Mouse (Mus musculus): ENCODE data around the gene Gm20605. TPM values are rescaled to one million over a fixed set of nuclear protein-coding genes. Genes with fewer than 3 reads are reported as not detected.

Gene Gm20605
- 8.2 and 9.2 TPM in 2 replicates for polyA plus RNA-seq (2015; fragmentation: Nextera tagmentation; extraction: Ambion mirVana)

GRCm38 (mm10) chr5:137628498-137629305, at the start of gene Gm20605, which contains the start of the genes Fbxo24 and Lrch4:
Gm20605 (plus strand) TSS chr5:137629175.
Fbxo24 (minus strand) TSS chr5:137629002.
Lrch4 (plus strand) TSS chr5:137629121.
- Histone ChIP-seq H3K4me2 (ENCODE audit: low read length) (peak within 1 kb of the TSS; percentile 96), H3K27me3 (ENCODE audit: control insufficient read depth, insufficient read depth, low read depth, low read length) (no peaks in the 10 kb centered on the region), H3K4me3 (ENCODE audit: low read depth, low read length) (peak within 1 kb of the TSS; percentile 93), H3K27ac (ENCODE audit: low read length) (peak within 1 kb of the TSS; percentile 90), H3K9me3 (replicated peaks; ENCODE audit: control insufficient read depth, low read length, poor library complexity, severe bottlenecking) (no peaks in the 10 kb centered on the region), H3K9ac (ENCODE audit: low read depth, low read length) (peak within 1 kb of the TSS; percentile 84), H3K36me3 (ENCODE audit: control insufficient read depth, insufficient read depth, low read length) (no peaks in the 10 kb centered on the region), H3K4me1 (ENCODE audit: control insufficient read depth, insufficient read depth, low read length) (peaks cover 23% of the 10 kb centered on the region)
- peak; percentile 99 for ATAC-seq
- under 1% methylated on average over 46 of the region's 46 CpGs for WGBS

DNA sequence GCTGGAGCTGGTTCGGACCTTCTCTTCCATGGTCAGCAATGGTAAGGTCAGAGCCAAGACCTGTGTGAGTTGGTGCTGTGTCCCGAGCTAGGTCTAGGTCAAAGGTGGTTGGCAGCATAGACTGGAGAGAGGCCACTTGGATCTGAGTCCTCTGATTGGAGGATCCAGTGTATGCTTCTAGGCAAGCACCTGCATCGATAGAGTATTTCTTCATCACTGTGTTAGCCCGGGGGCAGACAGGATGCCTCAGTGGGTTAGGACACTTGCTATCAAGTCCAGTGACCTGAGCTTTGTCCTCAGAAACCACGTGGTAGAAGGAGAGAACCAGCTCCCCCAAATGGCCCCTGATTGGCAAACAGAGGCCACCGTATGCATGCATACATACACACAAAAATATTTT, 48.7 kb upstream of the Gm20605 start:
- no peak overlapping the region for H3K27ac ChIP-seq (ENCODE audit: low read length)
- H3K4me2 ChIP-seq (ENCODE audit: low read length): no peak overlapping the region
- no peaks in the 10 kb centered on the region for H3K27me3 ChIP-seq (ENCODE audit: control insufficient read depth, insufficient read depth, low read depth, low read length)
- peaks cover 6% of the 10 kb centered on the region; the same call in 1 of the 2 replicates for H3K4me1 ChIP-seq (ENCODE audit: control insufficient read depth, insufficient read depth, low read length)
- no peaks in the 10 kb centered on the region for H3K9me3 ChIP-seq (replicated peaks; ENCODE audit: control insufficient read depth, low read length, poor library complexity, severe bottlenecking)
- ATAC-seq: no peak
- H3K4me3 ChIP-seq (ENCODE audit: low read depth, low read length): no peak overlapping the region
- 83% methylated on average over 6 of the region's 6 CpGs for WGBS
- H3K36me3 ChIP-seq (ENCODE audit: control insufficient read depth, insufficient read depth, low read length): no peaks in the 10 kb centered on the region
- H3K9ac ChIP-seq (ENCODE audit: low read depth, low read length): no peak overlapping the region

GRCm38 (mm10) chr5:137582702-137583101, 46.3 kb upstream of the Gm20605 start:
- Histone ChIP-seq H3K27me3 (ENCODE audit: control insufficient read depth, insufficient read depth, low read depth, low read length) (no peaks in the 10 kb centered on the region), H3K27ac (ENCODE audit: low read length) (peak overlapping the region; percentile 87; the same call in 1 of the 2 replicates), H3K9me3 (replicated peaks; ENCODE audit: control insufficient read depth, low read length, poor library complexity, severe bottlenecking) (no peaks in the 10 kb centered on the region), H3K36me3 (ENCODE audit: control insufficient read depth, insufficient read depth, low read length) (no peaks in the 10 kb centered on the region), H3K9ac (ENCODE audit: low read depth, low read length) (peak overlapping the region; percentile 67), H3K4me2 (ENCODE audit: low read length) (peak overlapping the region; percentile 63), H3K4me3 (ENCODE audit: low read depth, low read length) (peak overlapping the region; percentile 38), H3K4me1 (ENCODE audit: control insufficient read depth, insufficient read depth, low read length) (peaks cover 6% of the 10 kb centered on the region; the same call in 1 of the 2 replicates)
- 39% methylated on average over 8 of the region's 8 CpGs for WGBS
- no peak for ATAC-seq

- Histone ChIP-seq H3K4me3 (ENCODE audit: low read depth, low read length) (peak overlapping the region; percentile 38), H3K27me3 (ENCODE audit: control insufficient read depth, insufficient read depth, low read depth, low read length) (no peaks in the 10 kb centered on the region), H3K27ac (ENCODE audit: low read length) (peak overlapping the region; percentile 87), H3K4me1 (ENCODE audit: control insufficient read depth, insufficient read depth, low read length) (peaks cover 6% of the 10 kb centered on the region; the same call in 1 of the 2 replicates), H3K36me3 (ENCODE audit: control insufficient read depth, insufficient read depth, low read length) (no peaks in the 10 kb centered on the region), H3K9me3 (replicated peaks; ENCODE audit: control insufficient read depth, low read length, poor library complexity, severe bottlenecking) (no peaks in the 10 kb centered on the region), H3K4me2 (ENCODE audit: low read length) (peak overlapping the region; percentile 63), H3K9ac (ENCODE audit: low read depth, low read length) (peak overlapping the region; percentile 67)
- ATAC-seq: peak; percentile 91
- 19% methylated on average over 27 of the region's 27 CpGs for WGBS
These were observed 45.3 kb upstream of the Gm20605 start for GRCm38 (mm10) chr5:137583670-137584169.

GRCm38 (mm10) chr5:137584976-137585375, 44.0 kb upstream of the Gm20605 start:
- Histone ChIP-seq H3K27me3 (ENCODE audit: control insufficient read depth, insufficient read depth, low read depth, low read length) (no peaks in the 10 kb centered on the region), H3K9ac (ENCODE audit: low read depth, low read length) (no peak overlapping the region), H3K4me3 (ENCODE audit: low read depth, low read length) (no peak overlapping the region), H3K27ac (ENCODE audit: low read length) (no peak overlapping the region), H3K36me3 (ENCODE audit: control insufficient read depth, insufficient read depth, low read length) (no peaks in the 10 kb centered on the region), H3K4me1 (ENCODE audit: control insufficient read depth, insufficient read depth, low read length) (peaks cover 6% of the 10 kb centered on the region; the same call in 1 of the 2 replicates), H3K4me2 (ENCODE audit: low read length) (no peak overlapping the region), H3K9me3 (replicated peaks; ENCODE audit: control insufficient read depth, low read length, poor library complexity, severe bottlenecking) (no peaks in the 10 kb centered on the region)
- no peak for ATAC-seq
- 33% methylated on average over 8 of the region's 8 CpGs for WGBS

GRCm38 (mm10) chr5:137590507-137590906, 38.5 kb upstream of the Gm20605 start:
- H3K36me3 ChIP-seq (ENCODE audit: control insufficient read depth, insufficient read depth, low read length): no peaks in the 10 kb centered on the region
- WGBS: 85% methylated on average over 5 of the region's 5 CpGs

GRCm38 (mm10) chr5:137595921-137596320, 33.1 kb upstream of the Gm20605 start:
- H3K4me1 ChIP-seq (ENCODE audit: control insufficient read depth, insufficient read depth, low read length): peaks cover 12% of the 10 kb centered on the region
- 63% methylated on average over 7 of the region's 7 CpGs for WGBS

More at GRCm38 (mm10) chr5:137590507-137590906, 38.5 kb upstream of the Gm20605 start:
- no peak overlapping the region for H3K27ac ChIP-seq (ENCODE audit: low read length)
- H3K4me3 ChIP-seq (ENCODE audit: low read depth, low read length): no peak overlapping the region
- no peaks in the 10 kb centered on the region for H3K27me3 ChIP-seq (ENCODE audit: control insufficient read depth, insufficient read depth, low read depth, low read length)
- H3K4me1 ChIP-seq (ENCODE audit: control insufficient read depth, insufficient read depth, low read length): no peaks in the 10 kb centered on the region
- no peaks in the 10 kb centered on the region for H3K9me3 ChIP-seq (replicated peaks; ENCODE audit: control insufficient read depth, low read length, poor library complexity, severe bottlenecking)
- H3K4me2 ChIP-seq (ENCODE audit: low read length): no peak overlapping the region
- ATAC-seq: no peak
- H3K9ac ChIP-seq (ENCODE audit: low read depth, low read length): no peak overlapping the region

DNA sequence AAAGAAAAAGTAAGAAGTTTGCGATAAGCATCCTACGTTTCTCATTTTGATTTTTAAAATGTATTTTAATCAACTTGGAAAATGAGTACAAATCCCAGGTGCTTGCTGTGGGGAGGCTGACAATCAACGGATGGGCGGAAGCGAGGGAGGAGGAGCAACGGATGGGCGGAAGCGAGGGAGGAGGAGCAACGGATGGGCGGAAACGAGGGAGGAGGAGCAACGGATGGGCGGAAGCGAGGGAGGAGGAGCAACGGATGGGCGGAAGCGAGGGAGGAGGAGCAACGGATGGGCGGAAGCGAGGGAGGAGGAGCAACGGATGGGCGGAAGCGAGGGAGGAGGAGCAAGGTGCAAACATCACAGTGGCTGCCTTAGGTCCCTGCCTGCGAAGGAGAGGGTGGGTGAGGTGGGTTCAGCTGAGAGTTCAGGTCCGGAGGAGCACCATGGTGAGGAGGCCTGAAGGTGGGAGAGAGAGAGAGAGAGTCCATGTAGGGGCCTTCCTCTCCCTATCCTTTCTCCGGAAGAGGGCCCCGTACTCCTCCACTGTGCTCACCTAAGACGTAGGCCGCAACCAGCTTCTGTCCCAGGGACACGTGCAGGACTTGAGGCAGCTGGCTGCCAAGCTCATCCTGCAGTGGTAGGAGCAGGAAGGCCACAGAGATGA, 32.2 kb upstream of the Gm20605 start:
- H3K4me1 ChIP-seq (ENCODE audit: control insufficient read depth, insufficient read depth, low read length): peaks cover 12% of the 10 kb centered on the region

More at GRCm38 (mm10) chr5:137595921-137596320, 33.1 kb upstream of the Gm20605 start:
- H3K4me3 ChIP-seq (ENCODE audit: low read depth, low read length): no peak overlapping the region
- H3K27ac ChIP-seq (ENCODE audit: low read length): no peak overlapping the region
- no peaks in the 10 kb centered on the region for H3K27me3 ChIP-seq (ENCODE audit: control insufficient read depth, insufficient read depth, low read depth, low read length)
- no peak overlapping the region for H3K4me2 ChIP-seq (ENCODE audit: low read length)
- no peak overlapping the region for H3K9ac ChIP-seq (ENCODE audit: low read depth, low read length)
- peaks cover 3% of the 10 kb centered on the region; the same call in 1 of the 2 replicates for H3K36me3 ChIP-seq (ENCODE audit: control insufficient read depth, insufficient read depth, low read length)
- no peak for ATAC-seq
- H3K9me3 ChIP-seq (replicated peaks; ENCODE audit: control insufficient read depth, low read length, poor library complexity, severe bottlenecking): no peaks in the 10 kb centered on the region

More for the DNA sequence above, 32.2 kb upstream of the Gm20605 start:
- H3K27me3 ChIP-seq (ENCODE audit: control insufficient read depth, insufficient read depth, low read depth, low read length): no peaks in the 10 kb centered on the region
- peak overlapping the region; percentile 12; the same call in 1 of the 2 replicates for H3K4me2 ChIP-seq (ENCODE audit: low read length)
- no peak overlapping the region for H3K9ac ChIP-seq (ENCODE audit: low read depth, low read length)
- ATAC-seq: no peak
- no peak overlapping the region for H3K27ac ChIP-seq (ENCODE audit: low read length)
- 33% methylated on average over 29 of the region's 30 CpGs for WGBS
- H3K9me3 ChIP-seq (replicated peaks; ENCODE audit: control insufficient read depth, low read length, poor library complexity, severe bottlenecking): no peaks in the 10 kb centered on the region
- no peak overlapping the region for H3K4me3 ChIP-seq (ENCODE audit: low read depth, low read length)
- peaks cover 3% of the 10 kb centered on the region; the same call in 1 of the 2 replicates for H3K36me3 ChIP-seq (ENCODE audit: control insufficient read depth, insufficient read depth, low read length)

All from midbrain, embryonic 16.5 days (tissue).